Mouse (Mus musculus) splenic B cell, adult 2 months (primary cell): ENCODE measurements around the gene Lgmn.

Experiments
- DNase-seq: peaks from one replicate; pipeline ENCODE4 v3.0.0-alpha.2; 2011; ENCODE audit warnings: low read depth, low spot score
- H3K27me3 ChIP-seq: 2 replicates; pipeline ENCODE4 v1.6.1; 2012; ENCODE audit warnings: mild to moderate bottlenecking, low read length, moderate library complexity, mixed read lengths; ENCODE audit not compliant: control insufficient read depth, poor library complexity, insufficient read depth, severe bottlenecking
- H3K36me3 ChIP-seq: 2 replicates; pipeline ENCODE4 v1.6.1; 2012; ENCODE audit warnings: mild to moderate bottlenecking, low read length, moderate library complexity, mixed read lengths; ENCODE audit not compliant: control insufficient read depth, poor library complexity, insufficient read depth, severe bottlenecking

Gene Lgmn

GRCm38 (mm10) chr12:102391109-102391508, 48.5 kb downstream of the Lgmn start:
- DNase-seq: no peak
- Histone ChIP-seq H3K36me3 (peaks cover 25% of the 10 kb centered on the region), H3K27me3 (no peaks in the 10 kb centered on the region)

GRCm38 (mm10) chr12:102390042-102390441, 49.6 kb downstream of the Lgmn start:
- DNase-seq: no peak
- H3K36me3 ChIP-seq: peaks cover 29% of the 10 kb centered on the region
- no peaks in the 10 kb centered on the region for H3K27me3 ChIP-seq

- no peaks in the 10 kb centered on the region for H3K27me3 ChIP-seq
- peak; percentile 91 for DNase-seq
- H3K36me3 ChIP-seq: peaks cover 30% of the 10 kb centered on the region
These were observed 52.2 kb downstream of the Lgmn start for GRCm38 (mm10) chr12:102387219-102387917.

- Histone ChIP-seq H3K27me3 (no peaks in the 10 kb centered on the region), H3K36me3 (peaks cover 23% of the 10 kb centered on the region)
- peak; percentile 79 for DNase-seq
These were observed 54.8 kb downstream of the Lgmn start for GRCm38 (mm10) chr12:102384819-102385218.

GRCm38 (mm10) chr12:102383288-102383687, 56.3 kb downstream of the Lgmn start:
- Histone ChIP-seq H3K27me3 (no peaks in the 10 kb centered on the region), H3K36me3 (peaks cover 15% of the 10 kb centered on the region)
- DNase-seq: peak; percentile 70

- peak; percentile 33 for DNase-seq
- Histone ChIP-seq H3K27me3 (no peaks in the 10 kb centered on the region), H3K36me3 (peaks cover 13% of the 10 kb centered on the region)
These were observed 57.4 kb downstream of the Lgmn start for GRCm38 (mm10) chr12:102382180-102382579.

GRCm38 (mm10) chr12:102372322-102372721, 67.3 kb downstream of the Lgmn start:
- Histone ChIP-seq H3K36me3 (peaks cover 11% of the 10 kb centered on the region), H3K27me3 (no peaks in the 10 kb centered on the region)
- no peak for DNase-seq

GRCm38 (mm10) chr12:102370931-102371500, 68.6 kb downstream of the Lgmn start:
- Histone ChIP-seq H3K27me3 (no peaks in the 10 kb centered on the region), H3K36me3 (peaks cover 11% of the 10 kb centered on the region)
- peak; percentile 54 for DNase-seq

GRCm38 (mm10) chr12:102369488-102370235, 70.0 kb downstream of the Lgmn start:
- no peak for DNase-seq

GRCm38 (mm10) chr12:102368556-102368955, 71.1 kb downstream of the Lgmn start:
- Histone ChIP-seq H3K27me3 (no peaks in the 10 kb centered on the region), H3K36me3 (peaks cover 5% of the 10 kb centered on the region)
- no peak for DNase-seq

More at GRCm38 (mm10) chr12:102369488-102370235, 70.0 kb downstream of the Lgmn start:
- H3K36me3 ChIP-seq: peaks cover 11% of the 10 kb centered on the region
- no peaks in the 10 kb centered on the region for H3K27me3 ChIP-seq

GRCm38 (mm10) chr12:102368066-102368465, 71.5 kb downstream of the Lgmn start:
- no peaks in the 10 kb centered on the region for H3K27me3 ChIP-seq
- DNase-seq: peak; percentile 61
- H3K36me3 ChIP-seq: peaks cover 5% of the 10 kb centered on the region

- H3K36me3 ChIP-seq: peaks cover 5% of the 10 kb centered on the region
- no peaks in the 10 kb centered on the region for H3K27me3 ChIP-seq
- DNase-seq: peak; percentile 38
These were observed 72.5 kb downstream of the Lgmn start for GRCm38 (mm10) chr12:102367075-102367474.

- no peak for DNase-seq
- Histone ChIP-seq H3K27me3 (no peaks in the 10 kb centered on the region), H3K36me3 (peaks cover 5% of the 10 kb centered on the region)
These were observed 73.3 kb downstream of the Lgmn start for GRCm38 (mm10) chr12:102366126-102366816.

GRCm38 (mm10) chr12:102365016-102365415, 74.6 kb downstream of the Lgmn start:
- peaks cover 9% of the 10 kb centered on the region for H3K36me3 ChIP-seq
- H3K27me3 ChIP-seq: no peaks in the 10 kb centered on the region
- DNase-seq: peak; percentile 65
